In the genomic region with DNA sequence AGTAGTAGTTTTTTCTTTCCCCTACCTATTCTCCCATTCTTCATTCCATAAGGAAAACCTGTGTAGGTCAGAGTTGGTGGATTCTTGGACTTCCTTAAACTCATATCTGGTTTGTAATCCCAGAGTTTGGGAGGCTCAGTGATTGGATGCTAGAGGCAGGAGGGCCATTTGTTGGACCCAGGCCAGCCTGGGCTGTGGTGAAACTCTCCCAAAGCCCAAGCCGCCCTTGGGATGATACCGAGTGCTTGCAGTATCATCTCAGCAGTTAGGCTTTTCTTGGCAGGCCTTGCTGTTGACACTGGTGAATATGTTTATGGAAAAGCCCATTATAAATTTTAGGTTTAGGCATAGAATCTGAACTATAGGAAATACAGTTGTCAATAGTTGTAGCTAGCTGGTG, we compare ENCODE assay signal across 12 mouse cellular contexts.
DNase-seq lines count a peak whose midpoint lies in the region; ATAC-seq and TF ChIP-seq lines count a peak whose summit lies in the region.
"Had no signal": no experiment of that assay in that cellular context is flagged by ENCODE, and none has a peak within 500 bp of the region (broad histone marks: within the 10 kb centered on the region; RNA-seq: fewer than 3 reads in every experiment).

No protein-coding gene starts in this region.

- no peaks in the 10 kb centered on the region for H3K27me3 ChIP-seq in lung, embryonic 14.5 days (ENCODE audit: insufficient read depth, low read length)
- H3K27me3 ChIP-seq in forebrain, embryonic 13.5 days = peaks cover 4% of the 10 kb centered on the region; the same call in 1 of the 2 replicates
- H3K27me3 ChIP-seq: embryonic facial prominence, embryonic 15.5 days; limb, embryonic 15.5 days; megakaryocyte, embryonic 14.5 days; neural tube, embryonic 12.5 days had no signal

- ATAC-seq in lung, embryonic 14.5 days (ENCODE audit: insufficient read depth) = no peak
- no peak for ATAC-seq in forebrain, embryonic 13.5 days

- no peak for TF ChIP-seq POLR2A in lung, adult 2 months (IDR thresholded peaks at IDR 0.05; ENCODE audit: borderline replicate concordance, extremely low read depth, low read depth, low read length)

- no peak overlapping the region for H3K4me3 ChIP-seq in lung, embryonic 14.5 days (ENCODE audit: low read depth, low read length)
- no peak overlapping the region for H3K4me3 ChIP-seq in lung, adult 2 months (replicated peaks; ENCODE audit: extremely low read depth, low read depth, low read length)
- no peak overlapping the region for H3K4me3 ChIP-seq in forebrain, embryonic 13.5 days
- H3K4me3 ChIP-seq: embryonic facial prominence, embryonic 15.5 days; limb, embryonic 15.5 days; megakaryocyte, embryonic 14.5 days; neural tube, embryonic 12.5 days had no signal

- H3K4me2 ChIP-seq in lung, embryonic 14.5 days = no peak overlapping the region
- H3K4me2 ChIP-seq in forebrain, embryonic 13.5 days = no peak overlapping the region
- H3K4me2 ChIP-seq: embryonic facial prominence, embryonic 15.5 days; limb, embryonic 15.5 days; neural tube, embryonic 12.5 days had no signal

- no peak for TF ChIP-seq CTCF in lung, embryonic 14.5 days (IDR thresholded peaks at IDR 0.05; ENCODE audit: low read depth)
- no peak for TF ChIP-seq CTCF in lung, adult 2 months (IDR thresholded peaks at IDR 0.05; ENCODE audit: insufficient read depth, low read length)

- WGBS in lung, embryonic 14.5 days = 43% methylated on average over 2 of the region's 2 CpGs
- WGBS in lung, adult 2 months = 48% methylated on average over 2 of the region's 2 CpGs
- 70% methylated on average over 2 of the region's 2 CpGs for WGBS in forebrain, embryonic 13.5 days

- H3K27ac ChIP-seq in lung, embryonic 14.5 days (ENCODE audit: low read depth) = no peak overlapping the region
- H3K27ac ChIP-seq in forebrain, embryonic 13.5 days = no peak overlapping the region
- H3K27ac ChIP-seq: embryonic facial prominence, embryonic 15.5 days; limb, embryonic 15.5 days; neural tube, embryonic 12.5 days had no signal

- peak; percentile 76 to 82 for DNase-seq in cerebellum, postnatal 10 days
- DNase-seq in cerebellum, adult 8-10 months = no peak
- DNase-seq in lung, embryonic 14.5 days = peak; percentile 64
- no peak for DNase-seq in lung, adult 2 months
- peak; percentile 66 for DNase-seq in adrenal gland, postnatal 25 days
- DNase-seq in heart, postnatal 4 days = peak; percentile 49
- DNase-seq in thymus, postnatal 25 days = no peak

- H3K9me3 ChIP-seq in lung, embryonic 14.5 days (ENCODE audit: low read depth, low read length) = no peaks in the 10 kb centered on the region
- H3K9me3 ChIP-seq in forebrain, embryonic 13.5 days (replicated peaks) = no peaks in the 10 kb centered on the region
- H3K9me3 ChIP-seq: embryonic facial prominence, embryonic 15.5 days; limb, embryonic 15.5 days; megakaryocyte, embryonic 14.5 days; neural tube, embryonic 12.5 days had no signal

- H3K36me3 ChIP-seq in lung, embryonic 14.5 days (ENCODE audit: insufficient read depth) = no peaks in the 10 kb centered on the region
- no peaks in the 10 kb centered on the region for H3K36me3 ChIP-seq in forebrain, embryonic 13.5 days (ENCODE audit: poor library complexity, severe bottlenecking)
- H3K36me3 ChIP-seq: embryonic facial prominence, embryonic 15.5 days; limb, embryonic 15.5 days; neural tube, embryonic 12.5 days had no signal

- no peak overlapping the region for H3K9ac ChIP-seq in lung, embryonic 14.5 days
- H3K9ac ChIP-seq in forebrain, embryonic 13.5 days = no peak overlapping the region
- H3K9ac ChIP-seq: embryonic facial prominence, embryonic 15.5 days; limb, embryonic 15.5 days; neural tube, embryonic 12.5 days had no signal

- H3K4me1 ChIP-seq in lung, embryonic 14.5 days (ENCODE audit: insufficient read depth) = no peaks in the 10 kb centered on the region
- H3K4me1 ChIP-seq in lung, adult 2 months (ENCODE audit: control insufficient read depth, insufficient read depth, low read length) = peaks cover 6% of the 10 kb centered on the region
- peaks cover 35% of the 10 kb centered on the region for H3K4me1 ChIP-seq in forebrain, embryonic 13.5 days

Comparison
In these comparisons a context has a peak if more than half of its experiments do, and no peak if none do; other contexts are left out.
1. DNase-seq: peak in cerebellum, postnatal 10 days (2 of 2), lung, embryonic 14.5 days (single experiment), adrenal gland, postnatal 25 days (single experiment) and heart, postnatal 4 days (single experiment); none in cerebellum, adult 8-10 months (single experiment), lung, adult 2 months (single experiment) and thymus, postnatal 25 days (single experiment).